Mouse (Mus musculus) MEL (cell line): ENCODE results near the gene Ksr1.

Experiments
- CTCF ChIP-seq, 3 experiments: IDR thresholded peaks in 2 of 3; conservative IDR thresholded peaks in 1 of 3; 2 replicates each; pipeline ENCODE4 v1.5.1; 2011 to 2012; ENCODE audit warnings: low read length in 3 of 3, low read depth in 2 of 3, mild to moderate bottlenecking in 2 of 3, improper control_type of control experiment in 1 of 3, inconsistent platforms in 1 of 3, mixed read lengths in 1 of 3, moderate library complexity in 1 of 3; ENCODE audit not compliant: control insufficient read depth in 1 of 3, insufficient read depth in 1 of 3, poor library complexity in 1 of 3, severe bottlenecking in 1 of 3
- EP300 ChIP-seq, 2 experiments: IDR thresholded peaks; 2 replicates each; pipeline ENCODE4 v1.6.1; 2011; ENCODE audit warnings: improper control_type of control experiment in 2 of 2, low read length in 2 of 2, low read depth in 1 of 2, mild to moderate bottlenecking in 1 of 2
- MAX ChIP-seq: IDR thresholded peaks from 2 replicates; pipeline ENCODE4 v1.6.1; 2011; ENCODE audit warnings: low read length, improper control_type of control experiment
- MXI1 ChIP-seq: IDR thresholded peaks from 2 replicates; pipeline ENCODE4 v1.6.1; 2011; ENCODE audit warnings: mild to moderate bottlenecking, low read depth, low read length, improper control_type of control experiment
- MYB ChIP-seq: IDR thresholded peaks from 2 replicates; pipeline ENCODE4 v1.6.1; 2011; ENCODE audit warnings: mild to moderate bottlenecking, low read depth, low read length, improper control_type of control experiment
- POLR2A ChIP-seq, 2 experiments: IDR thresholded peaks; 2 replicates each; pipeline ENCODE4 v1.6.1; 2011 to 2012; ENCODE audit warnings: low read length in 2 of 2, mild to moderate bottlenecking in 2 of 2, control low read depth in 1 of 2, improper control_type of control experiment in 1 of 2, low read depth in 1 of 2, moderate library complexity in 1 of 2; ENCODE audit not compliant: control insufficient read depth in 1 of 2, insufficient read depth in 1 of 2, poor library complexity in 1 of 2
- POLR2AphosphoS2 ChIP-seq: IDR thresholded peaks from 2 replicates; pipeline ENCODE4 v1.6.1; 2011; ENCODE audit warnings: low read length, improper control_type of control experiment
- TCF12 ChIP-seq: IDR thresholded peaks from 2 replicates; pipeline ENCODE4 v1.6.1; 2014; ENCODE audit warnings: low read depth, mild to moderate bottlenecking, inconsistent platforms, low read length, improper control_type of control experiment, moderate library complexity
- UBTF ChIP-seq: IDR thresholded peaks from 2 replicates; pipeline ENCODE4 v1.6.1; 2012; ENCODE audit warnings: low read depth, mild to moderate bottlenecking, inconsistent platforms, low read length, improper control_type of control experiment, moderate library complexity, borderline replicate concordance; ENCODE audit not compliant: insufficient read depth
- ZMIZ1 ChIP-seq: IDR thresholded peaks from 2 replicates; pipeline ENCODE4 v1.6.1; 2012; ENCODE audit warnings: low read depth, mild to moderate bottlenecking, inconsistent platforms, low read length, improper control_type of control experiment, moderate library complexity

- no peak for TF ChIP-seq EP300 (IDR thresholded peaks at IDR 0.05; ENCODE audit: low read depth in 1 of 2, low read length in 2 of 2)
- no peak for TF ChIP-seq CTCF (IDR thresholded peaks at IDR 0.05 in 2 of 3, conservative IDR thresholded peaks at IDR 0.05 in 1 of 3; ENCODE audit: control insufficient read depth in 1 of 3, insufficient read depth in 1 of 3, low read depth in 2 of 3, low read length in 3 of 3, poor library complexity in 1 of 3, severe bottlenecking in 1 of 3)
- no peak for TF ChIP-seq POLR2A (IDR thresholded peaks at IDR 0.05; ENCODE audit: control insufficient read depth in 1 of 2, insufficient read depth in 1 of 2, low read depth in 1 of 2, low read length in 2 of 2, poor library complexity in 1 of 2)
- TF ChIP-seq UBTF, result no peak
- TF ChIP-seq MYB, result no peak
- no peak for TF ChIP-seq TCF12
- no peak for TF ChIP-seq MAX
- no peak for TF ChIP-seq ZMIZ1
- no peak for TF ChIP-seq MXI1
- TF ChIP-seq POLR2AphosphoS2, result no peak
These were observed 82.6 kb downstream of the Ksr1 start for GRCm38 (mm10) chr11:79063616-79064015.
